Mouse (Mus musculus) frontal cortex, postnatal 25 days (tissue): ENCODE measurements at regions not wholly inside any gene's neighbourhood (a gene's known extent, or its start where the extent isn't known, plus 50 kb on each side); places are given as distances from the start of the nearest gene placed in this dataset.

ENCODE experiments used
- DNase-seq, 2 experiments: peaks; one replicate each; pipeline ENCODE4 v3.0.0; 2022; ENCODE audit warnings: low spot score in 2 of 2

- no peak for DNase-seq
Measured at GRCm38 (mm10) chr4:98200701-98201100, 182.4 kb downstream of the Tm2d1 start.

- DNase-seq = no peak
Measured at GRCm38 (mm10) chr4:98190318-98190717, 192.8 kb downstream of the Tm2d1 start.

GRCm38 (mm10) chr4:98189894-98190293, 193.2 kb downstream of the Tm2d1 start:
- no peak for DNase-seq

GRCm38 (mm10) chr4:98188944-98189343, 194.2 kb downstream of the Tm2d1 start:
- no peak for DNase-seq

- no peak for DNase-seq
Measured at GRCm38 (mm10) chr4:98187038-98187437, 196.1 kb downstream of the Tm2d1 start.

- DNase-seq = no peak
Measured at GRCm38 (mm10) chr4:98182053-98182355, 201.1 kb downstream of the Tm2d1 start.

- DNase-seq = no peak
Measured at GRCm38 (mm10) chr4:98181185-98182052, 201.7 kb downstream of the Tm2d1 start.

GRCm38 (mm10) chr4:98180336-98180735, 202.8 kb downstream of the Tm2d1 start:
- DNase-seq = no peak
